Mouse (Mus musculus) MEL (cell line): ENCODE data around the gene Bglap2. TPM values are rescaled to one million over a fixed set of nuclear protein-coding genes. Genes with fewer than 3 reads are reported as not detected.

Experiments
- DNase-seq: peaks from one replicate; pipeline ENCODE4 v3.0.0; 2011; ENCODE audit warnings: low read depth, low spot score
- H3K27ac ChIP-seq: 2 replicates; pipeline ENCODE4 v1.5.1; 2012; ENCODE audit warnings: low read depth, mild to moderate bottlenecking, control low read depth, low read length, moderate library complexity; ENCODE audit not compliant: control insufficient read depth
- H3K27me3 ChIP-seq, 2 experiments: fragments of 150-350 bp in 1 of 2; sonication (generic) in 1 of 2; 2 replicates each; pipeline ENCODE4 v1.6.1; 2012; ENCODE audit warnings: low read length in 2 of 2, mild to moderate bottlenecking in 2 of 2, improper control_type of control experiment in 1 of 2, moderate library complexity in 1 of 2; ENCODE audit not compliant: insufficient read depth in 2 of 2, control insufficient read depth in 1 of 2
- H3K36me3 ChIP-seq, 2 experiments: 2 replicates each; pipeline ENCODE4 v1.6.1; 2012 to 2014; ENCODE audit warnings: low read length in 2 of 2, improper control_type of control experiment in 1 of 2, inconsistent platforms in 1 of 2, mild to moderate bottlenecking in 1 of 2; ENCODE audit not compliant: insufficient read depth in 2 of 2, control insufficient read depth in 1 of 2
- H3K4me1 ChIP-seq, 2 experiments: fragments of 150-350 bp in 1 of 2; sonication (generic) in 1 of 2; 2 replicates each; pipeline ENCODE4 v1.6.1; 2012; ENCODE audit warnings: low read length in 2 of 2, improper control_type of control experiment in 1 of 2, mild to moderate bottlenecking in 1 of 2; ENCODE audit not compliant: insufficient read depth in 2 of 2, control insufficient read depth in 1 of 2
- H3K4me3 ChIP-seq, 2 experiments: fragments of 150-350 bp in 1 of 2; sonication (generic) in 1 of 2; 2 replicates each; pipeline ENCODE4 v1.5.1; 2012; ENCODE audit warnings: low read depth in 2 of 2, low read length in 2 of 2, mild to moderate bottlenecking in 2 of 2, moderate library complexity in 2 of 2, control low read depth in 1 of 2, improper control_type of control experiment in 1 of 2; ENCODE audit not compliant: control insufficient read depth in 1 of 2, insufficient read depth in 1 of 2
- H3K79me2 ChIP-seq: 2 replicates; pipeline ENCODE4 v1.6.1; 2012; ENCODE audit warnings: mild to moderate bottlenecking, low read length, moderate library complexity; ENCODE audit not compliant: control insufficient read depth, poor library complexity, insufficient read depth
- H3K9ac ChIP-seq: 2 replicates; pipeline ENCODE4 v1.6.1; 2012; ENCODE audit warnings: low read depth, mild to moderate bottlenecking, control low read depth, low read length, moderate library complexity; ENCODE audit not compliant: control insufficient read depth, poor library complexity, severe bottlenecking
- H3K9me3 ChIP-seq: fragments of 150-350 bp; sonication (generic); replicated peaks from 2 replicates; pipeline ENCODE4 v1.6.1; 2012; ENCODE audit warnings: mild to moderate bottlenecking, low read length, improper control_type of control experiment, moderate library complexity; ENCODE audit not compliant: insufficient read depth
- BHLHE40 ChIP-seq: IDR thresholded peaks from 2 replicates; pipeline ENCODE4 v1.6.1; 2012; ENCODE audit warnings: low read depth, mild to moderate bottlenecking, inconsistent platforms, low read length, improper control_type of control experiment, borderline replicate concordance
- CHD1 ChIP-seq: IDR thresholded peaks from 2 replicates; pipeline ENCODE4 v1.6.1; 2012; ENCODE audit warnings: low read depth, mild to moderate bottlenecking, inconsistent platforms, low read length, improper control_type of control experiment
- CTCF ChIP-seq, 3 experiments: IDR thresholded peaks in 2 of 3; conservative IDR thresholded peaks in 1 of 3; 2 replicates each; pipeline ENCODE4 v1.5.1; 2011 to 2012; ENCODE audit warnings: low read length in 3 of 3, low read depth in 2 of 3, mild to moderate bottlenecking in 2 of 3, improper control_type of control experiment in 1 of 3, inconsistent platforms in 1 of 3, mixed read lengths in 1 of 3, moderate library complexity in 1 of 3; ENCODE audit not compliant: control insufficient read depth in 1 of 3, insufficient read depth in 1 of 3, poor library complexity in 1 of 3, severe bottlenecking in 1 of 3
- E2F4 ChIP-seq: IDR thresholded peaks from 2 replicates; pipeline ENCODE4 v1.6.1; 2011; ENCODE audit warnings: low read depth, low read length, improper control_type of control experiment, borderline replicate concordance
- EP300 ChIP-seq, 2 experiments: IDR thresholded peaks; 2 replicates each; pipeline ENCODE4 v1.6.1; 2011; ENCODE audit warnings: improper control_type of control experiment in 2 of 2, low read length in 2 of 2, low read depth in 1 of 2, mild to moderate bottlenecking in 1 of 2
- GABPA ChIP-seq: IDR thresholded peaks from 2 replicates; pipeline ENCODE4 v1.6.1; 2012; ENCODE audit warnings: low read depth, mild to moderate bottlenecking, inconsistent platforms, low read length, improper control_type of control experiment, moderate library complexity
- GATA1 ChIP-seq: IDR thresholded peaks from 2 replicates; pipeline ENCODE4 v1.6.1; 2011; ENCODE audit warnings: low read depth, low read length, improper control_type of control experiment
- HCFC1 ChIP-seq: IDR thresholded peaks from 2 replicates; pipeline ENCODE4 v1.6.1; 2012; ENCODE audit warnings: low read depth, mild to moderate bottlenecking, inconsistent platforms, low read length, improper control_type of control experiment, moderate library complexity
- MAFK ChIP-seq: IDR thresholded peaks from 2 replicates; pipeline ENCODE4 v1.6.1; 2011; ENCODE audit warnings: low read depth, mild to moderate bottlenecking, low read length, improper control_type of control experiment, borderline replicate concordance
- MEF2A ChIP-seq: IDR thresholded peaks from 2 replicates; pipeline ENCODE4 v1.6.1; 2014; ENCODE audit warnings: low read depth, mild to moderate bottlenecking, inconsistent platforms, low read length, improper control_type of control experiment; ENCODE audit not compliant: poor library complexity, insufficient replicate concordance, severe bottlenecking; ENCODE audit errors: extremely low read depth
- MYC ChIP-seq: IDR thresholded peaks from 2 replicates; pipeline ENCODE4 v1.6.1; 2011; ENCODE audit warnings: low read depth, mild to moderate bottlenecking, low read length, improper control_type of control experiment, moderate library complexity
- NRF1 ChIP-seq: IDR thresholded peaks from 2 replicates; pipeline ENCODE4 v1.6.1; 2014; ENCODE audit warnings: low read depth, mild to moderate bottlenecking, inconsistent platforms, low read length, improper control_type of control experiment, moderate library complexity; ENCODE audit not compliant: poor library complexity, insufficient read depth, severe bottlenecking
- POLR2AphosphoS2 ChIP-seq: IDR thresholded peaks from 2 replicates; pipeline ENCODE4 v1.6.1; 2011; ENCODE audit warnings: low read length, improper control_type of control experiment
- POLR2AphosphoS5 ChIP-seq: IDR thresholded peaks from 2 replicates; pipeline ENCODE4 v1.6.1; 2012; ENCODE audit warnings: low read depth, borderline replicate concordance, mild to moderate bottlenecking, inconsistent platforms, low read length, moderate library complexity, mixed read lengths
- RAD21 ChIP-seq: IDR thresholded peaks from 2 replicates; pipeline ENCODE4 v1.6.1; 2011; ENCODE audit warnings: mild to moderate bottlenecking, low read depth, low read length, improper control_type of control experiment
- RCOR1 ChIP-seq: IDR thresholded peaks from 2 replicates; pipeline ENCODE4 v1.6.1; 2012; ENCODE audit warnings: low read depth, mild to moderate bottlenecking, inconsistent platforms, low read length, improper control_type of control experiment
- SIN3A ChIP-seq: IDR thresholded peaks from 2 replicates; pipeline ENCODE4 v1.6.1; 2012; ENCODE audit warnings: low read length, improper control_type of control experiment, inconsistent platforms
- SMC3 ChIP-seq: IDR thresholded peaks from 2 replicates; pipeline ENCODE4 v1.6.1; 2011; ENCODE audit warnings: low read depth, low read length, improper control_type of control experiment
- TAL1 ChIP-seq: IDR thresholded peaks from 2 replicates; pipeline ENCODE4 v1.6.1; 2012; ENCODE audit warnings: mild to moderate bottlenecking, inconsistent platforms, low read length, moderate library complexity, mixed read lengths
- TCF12 ChIP-seq: IDR thresholded peaks from 2 replicates; pipeline ENCODE4 v1.6.1; 2014; ENCODE audit warnings: low read depth, mild to moderate bottlenecking, inconsistent platforms, low read length, improper control_type of control experiment, moderate library complexity
- UBTF ChIP-seq: IDR thresholded peaks from 2 replicates; pipeline ENCODE4 v1.6.1; 2012; ENCODE audit warnings: low read depth, mild to moderate bottlenecking, inconsistent platforms, low read length, improper control_type of control experiment, moderate library complexity, borderline replicate concordance; ENCODE audit not compliant: insufficient read depth
- USF1 ChIP-seq: IDR thresholded peaks from 2 replicates; pipeline ENCODE4 v1.6.1; 2014; ENCODE audit warnings: low read depth, mild to moderate bottlenecking, inconsistent platforms, low read length, improper control_type of control experiment, moderate library complexity
- ZC3H11A ChIP-seq: IDR thresholded peaks from 2 replicates; pipeline ENCODE4 v1.6.1; 2012; ENCODE audit warnings: low read depth, mild to moderate bottlenecking, inconsistent platforms, low read length, improper control_type of control experiment
- ZKSCAN1 ChIP-seq: IDR thresholded peaks from 2 replicates; pipeline ENCODE4 v1.6.1; 2012; ENCODE audit warnings: low read depth, mild to moderate bottlenecking, inconsistent platforms, low read length, improper control_type of control experiment, moderate library complexity
- ZMIZ1 ChIP-seq: IDR thresholded peaks from 2 replicates; pipeline ENCODE4 v1.6.1; 2012; ENCODE audit warnings: low read depth, mild to moderate bottlenecking, inconsistent platforms, low read length, improper control_type of control experiment, moderate library complexity
- polyA plus RNA-seq, 2 experiments: library from polyadenylated mRNA; stranded (reverse) in 1 of 2; unstranded in 1 of 2; fragments of >175 nt in 1 of 2; fragments of >200 nt in 1 of 2; gene quantifications; 2 replicates each; pipeline versions ENCODE4 v1.2.1 to v1.2.4; 2012; ENCODE audit warnings: low replicate concordance in 2 of 2, low read depth in 1 of 2; ENCODE audit not compliant: insufficient read length in 2 of 2, insufficient read depth in 1 of 2, missing spikeins in 1 of 2
- total RNA-seq: library from RNA; depleted of rRNA; stranded (reverse); fragments of 300-350 nt; gene quantifications from 2 replicates; pipeline ENCODE4 v1.2.3, GENCODE M21; 2012

Bglap2 gene
- total and polyA plus RNA-seq, 3 experiments, result not detected

GRCm38 (mm10) chr3:88409741-88410644 is 31.5 kb upstream of the Bglap2 start, which contains the start of gene Pmf1 (continued):
- TF ChIP-seq BHLHE40 (peak; percentile 62; the same call in 1 of the 2 replicates), TAL1 (no peak), GABPA (no peak; the same call in 1 of the 2 replicates), E2F4 (peak; percentile 87), HCFC1 (peak; percentile 81), EP300 (IDR thresholded peaks at IDR 0.05; ENCODE audit: low read depth in 1 of 2, low read length in 2 of 2) (peak in 1 of 2 experiments; percentile 34; a peak in 1 of 4 replicates), UBTF (no peak), ZC3H11A (no peak), SMC3 (peak; percentile 9; the same call in 1 of the 2 replicates), GATA1 (no peak), TCF12 (no peak; the same call in 1 of the 2 replicates), NRF1 (no peak), POLR2AphosphoS2 (peak; percentile 97)

DNA sequence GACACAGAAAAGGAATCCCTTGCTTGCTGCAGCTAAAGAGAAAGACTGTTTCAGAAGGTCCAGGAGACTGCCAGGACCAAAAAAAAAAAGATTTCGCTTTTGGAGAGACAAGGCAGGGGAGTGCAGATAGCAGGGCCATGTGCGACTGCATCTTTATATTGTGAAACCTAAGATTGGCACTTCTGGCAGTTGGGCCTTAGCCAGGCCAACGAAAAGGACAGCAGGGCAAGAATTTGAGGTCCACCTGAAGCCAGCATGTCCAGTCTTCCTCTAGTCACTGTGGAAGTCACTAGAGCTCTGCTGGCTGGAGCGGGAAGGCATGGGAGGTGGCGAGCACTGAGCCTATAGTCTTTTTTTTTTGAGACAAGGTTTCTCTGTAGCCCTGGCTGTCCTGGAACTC is 30.5 kb upstream of the Bglap2 start:
- peak; percentile 25 for DNase-seq
- Histone ChIP-seq H3K4me3 (peak overlapping the region; percentile 55 to 87), H3K9me3 (no peaks in the 10 kb centered on the region), H3K27ac (peak overlapping the region; percentile 97; the same call in 1 of the 2 replicates), H3K4me1 (peaks cover 0 to 26% of the 10 kb centered on the region in 2 experiments; a peak in 3 of 4 replicates), H3K79me2 (peaks cover 26% of the 10 kb centered on the region), H3K27me3 (no peaks in the 10 kb centered on the region), H3K9ac (peak overlapping the region; percentile 95), H3K36me3 (peaks cover 0 to 15% of the 10 kb centered on the region in 2 experiments; a peak in 2 of 4 replicates)
- TF ChIP-seq SIN3A (no peak), MEF2A (no peak), NRF1 (no peak), MYC (no peak), ZKSCAN1 (no peak), RAD21 (no peak), EP300 (IDR thresholded peaks at IDR 0.05; ENCODE audit: low read depth in 1 of 2, low read length in 2 of 2) (no peak), RCOR1 (no peak), MAFK (no peak), POLR2AphosphoS5 (no peak), USF1 (no peak), CTCF (IDR thresholded peaks at IDR 0.05 in 2 of 3, conservative IDR thresholded peaks at IDR 0.05 in 1 of 3; ENCODE audit: control insufficient read depth in 1 of 3, insufficient read depth in 1 of 3, low read depth in 2 of 3, low read length in 3 of 3, poor library complexity in 1 of 3, severe bottlenecking in 1 of 3) (no peak), TAL1 (no peak), CHD1 (no peak), ZMIZ1 (no peak), POLR2AphosphoS2 (no peak)
